In genomic region chr1:36068531-36069120, GRCm38 (mm10) we compare ENCODE assay signal across 8 mouse cellular contexts. TPM values are rescaled to one million over a fixed set of nuclear protein-coding genes. Genes with fewer than 3 reads are reported as not detected.
DNase-seq lines count a peak whose midpoint lies in the region; ATAC-seq and TF ChIP-seq lines count a peak whose summit lies in the region.

No protein-coding gene starts in this region.

- in situ Hi-C loops in ES-E14 (cut with MboI; ENCODE audit: low sequenced_read_pairs in 2 of 2, unreplicated experiment in 2 of 2): loop anchor here in 1 of 2 experiments (10.0 kb wide), 1 partner anchor 54 kb away; no protein-coding TSS in a partner anchor

- DNase-seq in A20 (ENCODE audit: low read depth, low spot score) (peak; percentile 83), ES-E14 (ENCODE audit: low read depth, low spot score) (no peak)
- DNase-seq in kidney, postnatal 4 days: peak; percentile 62 to 73
- peak; percentile 58 to 63 for DNase-seq in lung, postnatal 4 days
- DNase-seq in right cerebral cortex, postnatal 36 days (ENCODE audit: low spot score in 2 of 2): peak; percentile 35 to 56

- ATAC-seq in heart, embryonic 15.5 days (replicated peaks; ENCODE audit: insufficient number of reproducible peaks, insufficient read depth, low FRiP score, low read depth): peak; percentile 2; the same call in 1 of the 2 replicates
- ATAC-seq in erythroid progenitor cell, adult 5-6 weeks (replicated peaks; ENCODE audit: low FRiP score, poor library complexity, severe bottlenecking): no peak

- peak overlapping the region; percentile 84 to 98 for H3K4me3 ChIP-seq in ES-E14 (ENCODE audit: insufficient read depth in 1 of 2, low read depth in 1 of 2, low read length in 2 of 2, poor library complexity in 1 of 2, severe bottlenecking in 1 of 2)
- peak overlapping the region; percentile 87 for H3K4me3 ChIP-seq in cortical plate, adult 2 months (ENCODE audit: insufficient read depth, low read length)
- H3K4me3 ChIP-seq in heart, embryonic 15.5 days: peak overlapping the region; percentile 94

- H3K4me1 ChIP-seq in ES-E14 (ENCODE audit: control insufficient read depth in 2 of 2, insufficient read depth in 2 of 2, low read length in 2 of 2, poor library complexity in 1 of 2): peaks cover 11 to 35% of the 10 kb centered on the region in 2 experiments
- peaks cover 4% of the 10 kb centered on the region; the same call in 1 of the 2 replicates for H3K4me1 ChIP-seq in cortical plate, adult 2 months (ENCODE audit: control insufficient read depth, insufficient read depth, low read length)
- peaks cover 74% of the 10 kb centered on the region for H3K4me1 ChIP-seq in heart, embryonic 15.5 days (replicated peaks)

- peak overlapping the region; percentile 97 for H3K4me2 ChIP-seq in heart, embryonic 15.5 days

- TF ChIP-seq CTCF in cortical plate, adult 2 months (IDR thresholded peaks at IDR 0.05; ENCODE audit: extremely low read depth, insufficient read depth, low read length): no peak

- H3K36me3 ChIP-seq in ES-E14 (ENCODE audit: control insufficient read depth, insufficient read depth, low read length, poor library complexity, severe bottlenecking): peaks cover 28% of the 10 kb centered on the region
- H3K36me3 ChIP-seq in heart, embryonic 15.5 days: no peaks in the 10 kb centered on the region

- peak overlapping the region; percentile 40; the same call in 1 of the 2 replicates for H3K27ac ChIP-seq in ES-E14 (ENCODE audit: insufficient read depth, low read depth, low read length, poor library complexity, severe bottlenecking)
- no peak overlapping the region for H3K27ac ChIP-seq in cortical plate, adult 2 months (ENCODE audit: insufficient read depth, low read length)
- peak overlapping the region; percentile 70 for H3K27ac ChIP-seq in heart, embryonic 15.5 days

- H3K27me3 ChIP-seq in heart, embryonic 15.5 days: no peaks in the 10 kb centered on the region

- H3K9ac ChIP-seq in ES-E14 (ENCODE audit: insufficient read depth, low read depth, low read length, poor library complexity, severe bottlenecking): peak overlapping the region; percentile 83
- peak overlapping the region; percentile 87 for H3K9ac ChIP-seq in heart, embryonic 15.5 days

- WGBS in heart, embryonic 15.5 days: under 1% methylated on average over 58 of the region's 76 CpGs

- H3K9me3 ChIP-seq in ES-E14 (ENCODE audit: control insufficient read depth, insufficient read depth, low read depth, low read length): no peaks in the 10 kb centered on the region
- H3K9me3 ChIP-seq in heart, embryonic 15.5 days (replicated peaks): no peaks in the 10 kb centered on the region

- no peak for TF ChIP-seq POLR2A in cortical plate, adult 2 months (IDR thresholded peaks at IDR 0.05; ENCODE audit: extremely low read depth, insufficient read depth, low read length)

TF ChIP-seq in ES-E14, 5 proteins besides CTCF, POLR2A, EP300 and RAD21:
- TF ChIP-seq CHD2 (IDR thresholded peaks at IDR 0.05; ENCODE audit: low read depth, low read length): 0 out of 2 replicates have a peak, but pooled peaks have one; percentile 31
- no peak for TF ChIP-seq ZC3H11A (IDR thresholded peaks at IDR 0.05; ENCODE audit: borderline replicate concordance, low read depth, low read length)

RNA-seq across cellular contexts. Expression of gene Hs6st1, which starts 0.4 kb away (rescaled TPM):
- 46.3 and 51.0 TPM in 2 replicates for total RNA-seq in ES-E14 (2012; rRNA removed)
- polyA plus RNA-seq in cortical plate, adult 2 months (2012; rRNA removed): 53.2 and 53.6 TPM in 2 replicates
- polyA plus RNA-seq in heart, embryonic 15.5 days (2015; fragmentation: Nextera tagmentation; extraction: Ambion mirVana): 8.0 and 12.5 TPM in 2 replicates
- total RNA-seq in erythroid progenitor cell, adult 5-6 weeks (2015; ENCODE audit: low replicate concordance): 205 and 226 TPM in 2 replicates
- total RNA-seq in erythroid progenitor cell, adult 5-6 weeks (2017; ENCODE audit: low replicate concordance): 148 and 153 TPM in 2 replicates
